Mouse (Mus musculus) forebrain, embryonic 10.5 days (tissue): ENCODE measurements at regions not wholly inside any gene's neighbourhood (a gene's known extent, or its start where the extent isn't known, plus 50 kb on each side); places are given as distances from the start of the nearest gene placed in this dataset.

Experiments used
- DNase-seq: peaks from one replicate; pipeline ENCODE4 v3.0.0-alpha.2; 2017; ENCODE audit warnings: low spot score; ENCODE audit errors: extremely low spot score
- H3K27ac ChIP-seq: fragments of 300-500 bp; sonication (generic); 2 replicates; pipeline ENCODE4 v1.5.1; 2016; ENCODE audit warnings: mild to moderate bottlenecking
- H3K27me3 ChIP-seq: fragments of 300-500 bp; sonication (generic); 2 replicates; pipeline ENCODE4 v1.6.1; 2016; ENCODE audit warnings: mild to moderate bottlenecking; ENCODE audit not compliant: poor library complexity, severe bottlenecking
- H3K36me3 ChIP-seq: fragments of 300-500 bp; sonication (generic); replicated peaks from 2 replicates; pipeline ENCODE4 v1.6.1; 2016; ENCODE audit warnings: mild to moderate bottlenecking, moderate library complexity
- H3K4me1 ChIP-seq: fragments of 300-500 bp; sonication (generic); 2 replicates; pipeline ENCODE4 v1.6.1; 2016
- H3K4me3 ChIP-seq: fragments of 300-500 bp; sonication (generic); 2 replicates; pipeline ENCODE4 v1.5.1; 2016; ENCODE audit warnings: mild to moderate bottlenecking, moderate library complexity
- H3K9me3 ChIP-seq: fragments of 300-500 bp; sonication (generic); 2 replicates; pipeline ENCODE4 v1.6.1; 2016; ENCODE audit warnings: mild to moderate bottlenecking, moderate library complexity
- WGBS: fragments of 180-500 bp; shearing (Covaris S2); methylation state at CpG from one replicate; pipeline ENCODE4 v1.1.7; 2016; 5-methylcytosine and 5-hydroxymethylcytosine counted together

- Histone ChIP-seq H3K4me1 (peaks cover 9% of the 10 kb centered on the region), H3K9me3 (no peaks in the 10 kb centered on the region), H3K27ac (no peak overlapping the region), H3K36me3 (no peaks in the 10 kb centered on the region), H3K27me3 (no peaks in the 10 kb centered on the region), H3K4me3 (no peak overlapping the region)
- WGBS: 64% methylated on average over 15 of the region's 15 CpGs
- no peak for DNase-seq
These were observed 60.8 kb upstream of the Peli2 start for GRCm38 (mm10) chr14:48059664-48060455.

GRCm38 (mm10) chr14:48068641-48069040, 52.0 kb upstream of the Peli2 start:
- DNase-seq: no peak
- peaks cover 7% of the 10 kb centered on the region for H3K4me1 ChIP-seq
- H3K27ac ChIP-seq: no peak overlapping the region
- no peaks in the 10 kb centered on the region for H3K9me3 ChIP-seq
- H3K36me3 ChIP-seq: no peaks in the 10 kb centered on the region
- H3K27me3 ChIP-seq: no peaks in the 10 kb centered on the region
- WGBS: 89% methylated on average over 3 of the region's 3 CpGs
- H3K4me3 ChIP-seq: no peak overlapping the region
